Mouse (Mus musculus) thymus, postnatal 0 days (tissue): Measurements from ENCODE around the gene Tef. TPM values are rescaled to one million over a fixed set of nuclear protein-coding genes. Genes with fewer than 3 reads are reported as not detected.

Experiments
- DNase-seq: peaks from one replicate; pipeline ENCODE4 v3.0.0-alpha.2; 2015; ENCODE audit warnings: low spot score
- polyA plus RNA-seq: library from polyadenylated mRNA; unstranded; fragments of >200 nt; fragmentation: Nextera tagmentation; extraction: Ambion mirVana; gene quantifications from 2 replicates; pipeline ENCODE4 v1.2.1, GENCODE M21; 2015

Tef gene
- polyA plus RNA-seq, 1 experiment from 2014 or later, result 14.8 TPM

GRCm38 (mm10) chr15:81797861-81798260 lies 4.4 kb upstream of the Tef start:
- DNase-seq, result no peak

- DNase-seq, result no peak
Measured at GRCm38 (mm10) chr15:81798421-81798820, 3.8 kb upstream of the Tef start.

- no peak for DNase-seq
Measured at GRCm38 (mm10) chr15:81800391-81800790, 1.8 kb upstream of the Tef start.

- DNase-seq, result no peak
Measured at GRCm38 (mm10) chr15:81802941-81803351, 725 bp downstream of the Tef start.

GRCm38 (mm10) chr15:81803425-81803951 lies 1.3 kb downstream of the Tef start:
- DNase-seq, result no peak

GRCm38 (mm10) chr15:81804172-81804571 lies 2.0 kb downstream of the Tef start:
- DNase-seq, result no peak

- DNase-seq, result no peak
Measured at GRCm38 (mm10) chr15:81804883-81805282, 2.7 kb downstream of the Tef start.

- DNase-seq, result no peak
Measured at GRCm38 (mm10) chr15:81805624-81806023, 3.4 kb downstream of the Tef start.

GRCm38 (mm10) chr15:81806621-81807404 lies 4.6 kb downstream of the Tef start:
- no peak for DNase-seq

- no peak for DNase-seq
Measured at GRCm38 (mm10) chr15:81808799-81809198, 6.6 kb downstream of the Tef start.

GRCm38 (mm10) chr15:81809550-81809949 lies 7.3 kb downstream of the Tef start:
- DNase-seq, result no peak

GRCm38 (mm10) chr15:81810150-81810549 lies 7.9 kb downstream of the Tef start:
- peak; percentile 57 for DNase-seq

- DNase-seq, result peak; percentile 99
Measured at GRCm38 (mm10) chr15:81810671-81811598, 8.7 kb downstream of the Tef start.

GRCm38 (mm10) chr15:81811599-81811996 lies 9.4 kb downstream of the Tef start:
- no peak for DNase-seq

GRCm38 (mm10) chr15:81812287-81812686 lies 10.1 kb downstream of the Tef start:
- no peak for DNase-seq

GRCm38 (mm10) chr15:81812696-81813631 lies 10.7 kb downstream of the Tef start:
- DNase-seq, result no peak

GRCm38 (mm10) chr15:81813986-81814705 lies 11.9 kb downstream of the Tef start:
- DNase-seq, result no peak

- DNase-seq, result no peak
Measured at GRCm38 (mm10) chr15:81814716-81815370, 12.6 kb downstream of the Tef start.

GRCm38 (mm10) chr15:81818404-81818803 lies 16.2 kb downstream of the Tef start:
- DNase-seq, result no peak

GRCm38 (mm10) chr15:81822631-81823030 lies 20.4 kb downstream of the Tef start:
- no peak for DNase-seq
